ENCODE assay signal across 7 mouse cellular contexts in genomic region chr6:29507447-29508309, GRCm38 (mm10). TPM values are rescaled to one million over a fixed set of nuclear protein-coding genes. Genes with fewer than 3 reads are reported as not detected.
DNase-seq lines count a peak whose midpoint lies in the region; ATAC-seq and TF ChIP-seq lines count a peak whose summit lies in the region.

TSS of gene Kcp (minus strand) at chr6:29507952.

- peaks cover 3% of the 10 kb centered on the region; the same call in 1 of the 2 replicates for H3K27me3 ChIP-seq in intestine, embryonic 16.5 days (replicated peaks; ENCODE audit: control insufficient read depth, insufficient read depth, low read length)
- peaks cover 27% of the 10 kb centered on the region for H3K27me3 ChIP-seq in liver, postnatal 0 days (ENCODE audit: insufficient read depth, low read length)

- DNase-seq in right cerebral cortex, postnatal 4 days = peak; percentile 31
- DNase-seq in right cerebral cortex, postnatal 25 days = no peak
- DNase-seq in liver, postnatal 0 days = no peak
- DNase-seq in testis, postnatal 10 days (ENCODE audit: low spot score) = peak; percentile 73
- DNase-seq in spleen, postnatal 36 days (ENCODE audit: low spot score in 2 of 2) = no peak

- H3K36me3 ChIP-seq in intestine, embryonic 16.5 days (ENCODE audit: control insufficient read depth, insufficient read depth, low read length) = no peaks in the 10 kb centered on the region
- H3K36me3 ChIP-seq in liver, postnatal 0 days (replicated peaks; ENCODE audit: insufficient read depth, low read length) = no peaks in the 10 kb centered on the region

- H3K9me3 ChIP-seq in intestine, embryonic 16.5 days (ENCODE audit: control insufficient read depth, low read length) = no peaks in the 10 kb centered on the region
- H3K9me3 ChIP-seq in liver, postnatal 0 days (ENCODE audit: low read length) = no peaks in the 10 kb centered on the region

- peak within 1 kb of the TSS; percentile 74 for H3K4me2 ChIP-seq in intestine, embryonic 16.5 days (ENCODE audit: low read depth, low read length)
- peak within 1 kb of the TSS; percentile 76 for H3K4me2 ChIP-seq in liver, postnatal 0 days (ENCODE audit: low read depth, low read length)

- under 1% methylated on average over 47 of the region's 47 CpGs for WGBS in intestine, embryonic 16.5 days
- WGBS in liver, postnatal 0 days (ENCODE audit: insufficient replicate concordance) = 3% methylated on average over 37 of the region's 47 CpGs

- no peak for TF ChIP-seq EP300 in liver, postnatal 0 days (IDR thresholded peaks at IDR 0.05; ENCODE audit: low read depth)

- peak within 1 kb of the TSS; percentile 31 for H3K4me3 ChIP-seq in embryonic fibroblast, embryonic 13.5 days (ENCODE audit: insufficient read depth, low read length)
- H3K4me3 ChIP-seq in intestine, embryonic 16.5 days (ENCODE audit: low read length) = peak within 1 kb of the TSS; percentile 63
- H3K4me3 ChIP-seq in liver, postnatal 0 days (ENCODE audit: low read depth, low read length) = peak within 1 kb of the TSS; percentile 45

- ATAC-seq in intestine, embryonic 16.5 days = peak; percentile 54
- ATAC-seq in liver, postnatal 0 days = 0 out of 2 replicates have a peak, but pooled peaks have one; percentile 23

- H3K4me1 ChIP-seq in embryonic fibroblast, embryonic 13.5 days (ENCODE audit: control insufficient read depth, insufficient read depth, low read length) = no peaks in the 10 kb centered on the region
- peaks cover 24% of the 10 kb centered on the region for H3K4me1 ChIP-seq in intestine, embryonic 16.5 days (ENCODE audit: control insufficient read depth, insufficient read depth, low read length)
- H3K4me1 ChIP-seq in liver, postnatal 0 days (ENCODE audit: insufficient read depth) = peaks cover 8% of the 10 kb centered on the region

- no peak within 1 kb of the TSS for H3K27ac ChIP-seq in embryonic fibroblast, embryonic 13.5 days (ENCODE audit: insufficient read depth, low read length)
- no peak within 1 kb of the TSS for H3K27ac ChIP-seq in intestine, embryonic 16.5 days (ENCODE audit: low read length)
- H3K27ac ChIP-seq in liver, postnatal 0 days (ENCODE audit: low read depth) = no peak within 1 kb of the TSS

- H3K9ac ChIP-seq in intestine, embryonic 16.5 days (ENCODE audit: low read depth, low read length) = peak within 1 kb of the TSS; percentile 74
- peak within 1 kb of the TSS; percentile 47 for H3K9ac ChIP-seq in liver, postnatal 0 days (replicated peaks)

- TF ChIP-seq POLR2A in embryonic fibroblast, embryonic 13.5 days (IDR thresholded peaks at IDR 0.05; ENCODE audit: low read depth, low read length) = no peak

- no peak for TF ChIP-seq CTCF in embryonic fibroblast, embryonic 13.5 days (IDR thresholded peaks at IDR 0.05; ENCODE audit: borderline replicate concordance, insufficient read depth, low read length)
- no peak for TF ChIP-seq CTCF in liver, postnatal 0 days (IDR thresholded peaks at IDR 0.05; ENCODE audit: low read depth)

RNA-seq across cellular contexts. Expression of gene Kcp, which starts in this region (rescaled TPM):
- 5.1 and 7.1 TPM in 2 replicates for polyA plus RNA-seq in embryonic fibroblast, embryonic 13.5 days (2011; ENCODE audit: insufficient read length, low read depth, missing spikeins)
- polyA plus RNA-seq in intestine, embryonic 16.5 days (2015; fragmentation: Nextera tagmentation; extraction: Ambion mirVana) = 10.9 and 12.0 TPM in 2 replicates
- polyA plus RNA-seq in liver, postnatal 0 days (2015; fragmentation: Nextera tagmentation; extraction: Ambion mirVana) = 2.2 and 2.3 TPM in 2 replicates

Comparison
In these comparisons a context has a peak if more than half of its experiments do, and no peak if none do; other contexts are left out.
1. DNase-seq: peak in right cerebral cortex, postnatal 4 days (single experiment) and testis, postnatal 10 days (single experiment); none in right cerebral cortex, postnatal 25 days (single experiment), liver, postnatal 0 days (single experiment) and spleen, postnatal 36 days (0 of 2).
2. Peak in every context shown above with its lines, with median percentiles within 50 percentile points of each other: H3K4me3 ChIP-seq.